Mouse (Mus musculus): ENCODE results near the gene Fto. TPM values are rescaled to one million over a fixed set of nuclear protein-coding genes. Genes with fewer than 3 reads are reported as not detected.

The Fto gene
- polyA plus RNA-seq, 1 experiment: 43.9 TPM

- peak overlapping the region; percentile 80 for H3K27ac ChIP-seq (ENCODE audit: insufficient read depth, low read depth, low read length)
- no peaks in the 10 kb centered on the region for H3K36me3 ChIP-seq (ENCODE audit: control insufficient read depth, insufficient read depth, low read length)
- peaks cover 34% of the 10 kb centered on the region for H3K4me1 ChIP-seq (ENCODE audit: control insufficient read depth, insufficient read depth, low read length)
- no peak overlapping the region for H3K4me3 ChIP-seq (ENCODE audit: insufficient read depth, low read depth, low read length)
- 26% methylated on average over 13 of the region's 13 CpGs for WGBS
- H3K27me3 ChIP-seq (replicated peaks; ENCODE audit: control insufficient read depth, insufficient read depth, low read length): no peaks in the 10 kb centered on the region
- DNase-seq: peak; percentile 96
- no peak for TF ChIP-seq POLR2A (IDR thresholded peaks at IDR 0.05; ENCODE audit: low read depth, low read length)
- TF ChIP-seq CTCF (conservative IDR thresholded peaks at IDR 0.05; ENCODE audit: insufficient read depth, insufficient read length, low read depth, low read length): peak; percentile 87
Observed at GRCm38 (mm10) chr8:91378846-91379499, 65.6 kb downstream of the Fto start.

- Histone ChIP-seq H3K4me1 (ENCODE audit: control insufficient read depth, insufficient read depth, low read length) (peaks cover 32% of the 10 kb centered on the region), H3K27me3 (replicated peaks; ENCODE audit: control insufficient read depth, insufficient read depth, low read length) (no peaks in the 10 kb centered on the region), H3K27ac (ENCODE audit: insufficient read depth, low read depth, low read length) (peak overlapping the region; percentile 36), H3K4me3 (ENCODE audit: insufficient read depth, low read depth, low read length) (no peak overlapping the region), H3K36me3 (ENCODE audit: control insufficient read depth, insufficient read depth, low read length) (no peaks in the 10 kb centered on the region)
- DNase-seq: no peak
- TF ChIP-seq POLR2A (IDR thresholded peaks at IDR 0.05; ENCODE audit: low read depth, low read length) (no peak), CTCF (conservative IDR thresholded peaks at IDR 0.05; ENCODE audit: insufficient read depth, insufficient read length, low read depth, low read length) (no peak)
- 56% methylated on average over 10 of the region's 10 CpGs for WGBS
Observed at GRCm38 (mm10) chr8:91380796-91381542, 67.6 kb downstream of the Fto start.

GRCm38 (mm10) chr8:91381543-91382106 lies 68.3 kb downstream of the Fto start:
- TF ChIP-seq CTCF (conservative IDR thresholded peaks at IDR 0.05; ENCODE audit: insufficient read depth, insufficient read length, low read depth, low read length): no peak
- TF ChIP-seq POLR2A (IDR thresholded peaks at IDR 0.05; ENCODE audit: low read depth, low read length): no peak
- Histone ChIP-seq H3K4me3 (ENCODE audit: insufficient read depth, low read depth, low read length) (no peak overlapping the region), H3K4me1 (ENCODE audit: control insufficient read depth, insufficient read depth, low read length) (peaks cover 26% of the 10 kb centered on the region), H3K27ac (ENCODE audit: insufficient read depth, low read depth, low read length) (peak overlapping the region; percentile 36), H3K27me3 (replicated peaks; ENCODE audit: control insufficient read depth, insufficient read depth, low read length) (no peaks in the 10 kb centered on the region), H3K36me3 (ENCODE audit: control insufficient read depth, insufficient read depth, low read length) (no peaks in the 10 kb centered on the region)
- 45% methylated on average over 7 of the region's 7 CpGs for WGBS
- DNase-seq: peak; percentile 82

GRCm38 (mm10) chr8:91383210-91383609 lies 69.9 kb downstream of the Fto start:
- no peak for DNase-seq
- Histone ChIP-seq H3K27ac (ENCODE audit: insufficient read depth, low read depth, low read length) (no peak overlapping the region), H3K4me1 (ENCODE audit: control insufficient read depth, insufficient read depth, low read length) (peaks cover 15% of the 10 kb centered on the region), H3K27me3 (replicated peaks; ENCODE audit: control insufficient read depth, insufficient read depth, low read length) (no peaks in the 10 kb centered on the region), H3K36me3 (ENCODE audit: control insufficient read depth, insufficient read depth, low read length) (no peaks in the 10 kb centered on the region), H3K4me3 (ENCODE audit: insufficient read depth, low read depth, low read length) (no peak overlapping the region)
- TF ChIP-seq POLR2A (IDR thresholded peaks at IDR 0.05; ENCODE audit: low read depth, low read length): no peak
- TF ChIP-seq CTCF (conservative IDR thresholded peaks at IDR 0.05; ENCODE audit: insufficient read depth, insufficient read length, low read depth, low read length): no peak; the same call in 1 of the 2 replicates
- WGBS: 66% methylated on average over 3 of the region's 3 CpGs

GRCm38 (mm10) chr8:91383811-91384210 lies 70.5 kb downstream of the Fto start:
- DNase-seq: no peak
- H3K4me3 ChIP-seq (ENCODE audit: insufficient read depth, low read depth, low read length): no peak overlapping the region
- H3K36me3 ChIP-seq (ENCODE audit: control insufficient read depth, insufficient read depth, low read length): no peaks in the 10 kb centered on the region
- H3K27ac ChIP-seq (ENCODE audit: insufficient read depth, low read depth, low read length): no peak overlapping the region
- TF ChIP-seq POLR2A (IDR thresholded peaks at IDR 0.05; ENCODE audit: low read depth, low read length) (no peak), CTCF (conservative IDR thresholded peaks at IDR 0.05; ENCODE audit: insufficient read depth, insufficient read length, low read depth, low read length) (no peak)
- H3K4me1 ChIP-seq (ENCODE audit: control insufficient read depth, insufficient read depth, low read length): peaks cover 15% of the 10 kb centered on the region
- 91% methylated on average over 11 of the region's 11 CpGs for WGBS
- no peaks in the 10 kb centered on the region for H3K27me3 ChIP-seq (replicated peaks; ENCODE audit: control insufficient read depth, insufficient read depth, low read length)

GRCm38 (mm10) chr8:91384389-91384788 lies 71.1 kb downstream of the Fto start:
- no peak for DNase-seq
- TF ChIP-seq POLR2A (IDR thresholded peaks at IDR 0.05; ENCODE audit: low read depth, low read length) (no peak), CTCF (conservative IDR thresholded peaks at IDR 0.05; ENCODE audit: insufficient read depth, insufficient read length, low read depth, low read length) (no peak)
- Histone ChIP-seq H3K36me3 (ENCODE audit: control insufficient read depth, insufficient read depth, low read length) (no peaks in the 10 kb centered on the region), H3K4me1 (ENCODE audit: control insufficient read depth, insufficient read depth, low read length) (peaks cover 15% of the 10 kb centered on the region), H3K27ac (ENCODE audit: insufficient read depth, low read depth, low read length) (no peak overlapping the region), H3K27me3 (replicated peaks; ENCODE audit: control insufficient read depth, insufficient read depth, low read length) (no peaks in the 10 kb centered on the region), H3K4me3 (ENCODE audit: insufficient read depth, low read depth, low read length) (no peak overlapping the region)
- 91% methylated on average over 3 of the region's 3 CpGs for WGBS

GRCm38 (mm10) chr8:91385808-91386207 lies 72.5 kb downstream of the Fto start:
- Histone ChIP-seq H3K4me1 (ENCODE audit: control insufficient read depth, insufficient read depth, low read length) (peaks cover 21% of the 10 kb centered on the region), H3K27ac (ENCODE audit: insufficient read depth, low read depth, low read length) (no peak overlapping the region), H3K27me3 (replicated peaks; ENCODE audit: control insufficient read depth, insufficient read depth, low read length) (no peaks in the 10 kb centered on the region), H3K4me3 (ENCODE audit: insufficient read depth, low read depth, low read length) (no peak overlapping the region), H3K36me3 (ENCODE audit: control insufficient read depth, insufficient read depth, low read length) (no peaks in the 10 kb centered on the region)
- WGBS: 95% methylated on average over 7 of the region's 7 CpGs
- TF ChIP-seq CTCF (conservative IDR thresholded peaks at IDR 0.05; ENCODE audit: insufficient read depth, insufficient read length, low read depth, low read length) (no peak), POLR2A (IDR thresholded peaks at IDR 0.05; ENCODE audit: low read depth, low read length) (no peak)
- DNase-seq: no peak
